Mouse (Mus musculus) heart, postnatal 0 days (tissue): ENCODE measurements around the gene Anks1b.

Experiments
- CTCF ChIP-seq: IDR thresholded peaks from 2 replicates; pipeline ENCODE4 v1.5.1; 2016; ENCODE audit warnings: antibody characterized with exemption, control low read depth, low read depth
- EP300 ChIP-seq: IDR thresholded peaks from 2 replicates; pipeline ENCODE4 v1.6.1; 2016; ENCODE audit warnings: antibody characterized with exemption, low read depth

DNA sequence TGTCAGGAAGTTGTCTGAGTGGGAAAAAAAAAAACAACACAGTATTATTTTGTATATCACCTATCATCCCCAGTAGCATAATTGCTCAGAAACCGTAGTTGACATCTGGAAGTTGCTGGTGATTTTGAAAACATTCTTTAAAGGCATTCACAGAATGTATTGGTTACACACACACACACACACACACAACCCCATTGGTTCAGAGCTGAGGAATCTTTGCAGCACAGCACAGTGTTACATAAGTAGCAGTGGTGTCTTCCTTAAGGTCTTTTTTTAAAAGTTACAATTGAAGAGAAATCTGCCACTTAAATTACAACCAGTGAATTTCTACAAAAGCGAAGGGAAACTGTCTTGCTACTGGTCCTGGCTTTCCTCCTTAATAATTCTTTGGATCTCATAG lies 969.1 kb downstream of the Anks1b start:
- TF ChIP-seq EP300 (no peak), CTCF (no peak)
